Mouse (Mus musculus) limb, embryonic 14.5 days (tissue): ENCODE results near the gene Map3k19. TPM values are rescaled to one million over a fixed set of nuclear protein-coding genes. Genes with fewer than 3 reads are reported as not detected.
A peak's percentile ranks its signal among the peaks of the same experiment; 100 is the strongest.

ENCODE experiments used
- ATAC-seq: fragments of 200-750 bp; cut with Nextera tagmentation; 2 replicates; pipeline ENCODE4 v1.8.0; 2017; ENCODE audit warnings: low read depth, moderate number of reproducible peaks, moderate TSS enrichment; ENCODE audit not compliant: low FRiP score
- DNase-seq: peaks from one replicate; pipeline ENCODE4 v3.0.0-alpha.2; 2015; ENCODE audit warnings: low spot score
- H3K27ac ChIP-seq: fragments of 300-500 bp; sonication (generic); replicated peaks from 2 replicates; pipeline ENCODE4 v1.5.1; 2014; ENCODE audit warnings: low read depth, mild to moderate bottlenecking, low read length, moderate library complexity, mixed read lengths
- H3K27me3 ChIP-seq: fragments of 300-500 bp; sonication (generic); 2 replicates; pipeline ENCODE4 v1.6.1; 2014; ENCODE audit warnings: low read length, mixed read lengths; ENCODE audit not compliant: control insufficient read depth, insufficient read depth
- H3K36me3 ChIP-seq: fragments of 300-500 bp; sonication (generic); 2 replicates; pipeline ENCODE4 v1.6.1; 2014; ENCODE audit warnings: mild to moderate bottlenecking, low read length, moderate library complexity, mixed read lengths; ENCODE audit not compliant: control insufficient read depth, insufficient read depth
- H3K4me1 ChIP-seq: fragments of 300-500 bp; sonication (generic); 2 replicates; pipeline ENCODE4 v1.6.1; 2014; ENCODE audit warnings: antibody characterized with exemption, low read length, mixed read lengths; ENCODE audit not compliant: control insufficient read depth, insufficient read depth
- H3K4me2 ChIP-seq: fragments of 300-500 bp; sonication (generic); replicated peaks from 2 replicates; pipeline ENCODE4 v1.6.1; 2014; ENCODE audit warnings: low read depth, mild to moderate bottlenecking, low read length, moderate library complexity; ENCODE audit not compliant: severe bottlenecking
- H3K4me3 ChIP-seq: fragments of 300-500 bp; sonication (generic); replicated peaks from 2 replicates; pipeline ENCODE4 v1.5.1; 2014; ENCODE audit warnings: low read length
- H3K9ac ChIP-seq: fragments of 300-500 bp; sonication (generic); 2 replicates; pipeline ENCODE4 v1.6.1; 2014; ENCODE audit warnings: mild to moderate bottlenecking, low read depth, low read length, moderate library complexity; ENCODE audit not compliant: severe bottlenecking
- H3K9me3 ChIP-seq: fragments of 300-500 bp; sonication (generic); 2 replicates; pipeline ENCODE4 v1.6.1; 2016; ENCODE audit warnings: low read length; ENCODE audit not compliant: control insufficient read depth
- POLR2A ChIP-seq: fragments of 200-500 bp; IDR thresholded peaks from 2 replicates; pipeline ENCODE4 v1.8.0; 2012; ENCODE audit warnings: inconsistent platforms, mild to moderate bottlenecking, moderate library complexity, borderline replicate concordance; ENCODE audit not compliant: insufficient read depth, insufficient read length; ENCODE audit errors: extremely low read depth
- WGBS: fragments of 180-500 bp; shearing (Covaris S2); extraction: QIAGEN DNeasy Blood & Tissue Kit; methylation state at CpG from one replicate; pipeline ENCODE4 v1.1.7; 2014; 5-methylcytosine and 5-hydroxymethylcytosine counted together
- polyA plus RNA-seq, 2 experiments: library from polyadenylated mRNA; depleted of rRNA in 1 of 2; stranded (reverse) in 1 of 2; unstranded in 1 of 2; fragments of >200 nt; fragmentation: Nextera tagmentation in 1 of 2; extraction: Ambion mirVana in 1 of 2; gene quantifications; 2 replicates each; pipeline versions ENCODE4 v1.2.1 to v1.2.3; 2012 to 2014

Gene Map3k19
- polyA plus RNA-seq, 2 experiments, result not detected

GRCm38 (mm10) chr1:127776246-127776645 is 78.6 kb downstream of the Map3k19 start:
- H3K27ac ChIP-seq, result no peak overlapping the region
- TF ChIP-seq POLR2A, result no peak
- ATAC-seq (no peak), DNase-seq (no peak)
- no peak overlapping the region for H3K4me3 ChIP-seq
- H3K9ac ChIP-seq, result no peak overlapping the region
- H3K27me3 ChIP-seq, result no peaks in the 10 kb centered on the region
- H3K4me1 ChIP-seq, result peaks cover 13% of the 10 kb centered on the region
- peak overlapping the region; percentile 13; the same call in 1 of the 2 replicates for H3K4me2 ChIP-seq
- H3K36me3 ChIP-seq, result 0 out of 2 replicates have a peak, but pooled peaks cover 8% of the 10 kb centered on the region
- no peaks in the 10 kb centered on the region for H3K9me3 ChIP-seq
- 70% methylated on average over 6 of the region's 6 CpGs for WGBS

- no peak overlapping the region for H3K27ac ChIP-seq
- 0 out of 2 replicates have a peak, but pooled peaks cover 8% of the 10 kb centered on the region for H3K36me3 ChIP-seq
- ATAC-seq, result no peak
- 9% methylated on average over 10 of the region's 10 CpGs for WGBS
- H3K27me3 ChIP-seq, result no peaks in the 10 kb centered on the region
- H3K9me3 ChIP-seq, result no peaks in the 10 kb centered on the region
- H3K4me1 ChIP-seq, result peaks cover 13% of the 10 kb centered on the region
- peak overlapping the region; percentile 75 for H3K4me2 ChIP-seq
- DNase-seq, result no peak
- H3K4me3 ChIP-seq, result peak overlapping the region; percentile 67
- peak overlapping the region; percentile 88 for H3K9ac ChIP-seq
- no peak for TF ChIP-seq POLR2A
Measured at GRCm38 (mm10) chr1:127775206-127775720, 79.6 kb downstream of the Map3k19 start.

- Histone ChIP-seq H3K27ac (peak overlapping the region; percentile 92), H3K9ac (peak overlapping the region; percentile 88), H3K4me1 (peaks cover 13% of the 10 kb centered on the region), H3K4me3 (peak overlapping the region; percentile 67), H3K27me3 (no peaks in the 10 kb centered on the region), H3K9me3 (no peaks in the 10 kb centered on the region), H3K36me3 (0 out of 2 replicates have a peak, but pooled peaks cover 8% of the 10 kb centered on the region), H3K4me2 (peak overlapping the region; percentile 75)
- WGBS, result under 1% methylated on average over 31 of the region's 31 CpGs
- ATAC-seq (peak; percentile 31), DNase-seq (peak; percentile 41)
- TF ChIP-seq POLR2A, result no peak
Measured at GRCm38 (mm10) chr1:127774501-127774880, 80.3 kb downstream of the Map3k19 start.

GRCm38 (mm10) chr1:127773803-127774500 is 80.9 kb downstream of the Map3k19 start, which contains the start of gene Ccnt2:
Ccnt2 (plus strand) TSS chr1:127774164.
- H3K9ac ChIP-seq, result peak within 1 kb of the TSS; percentile 88
- peaks cover 13% of the 10 kb centered on the region for H3K4me1 ChIP-seq
- peak within 1 kb of the TSS; percentile 82 for H3K4me2 ChIP-seq
- DNase-seq, result peak; percentile 99
- peak; percentile 82; the same call in 1 of the 2 replicates for TF ChIP-seq POLR2A
- H3K27me3 ChIP-seq, result no peaks in the 10 kb centered on the region
- peak within 1 kb of the TSS; percentile 92 for H3K27ac ChIP-seq
- H3K4me3 ChIP-seq, result peak within 1 kb of the TSS; percentile 67
- H3K36me3 ChIP-seq, result 0 out of 2 replicates have a peak, but pooled peaks cover 4% of the 10 kb centered on the region
- no peaks in the 10 kb centered on the region for H3K9me3 ChIP-seq
- ATAC-seq, result peak; percentile 98
- WGBS, result 0% methylated on average over 51 of the region's 63 CpGs

DNA sequence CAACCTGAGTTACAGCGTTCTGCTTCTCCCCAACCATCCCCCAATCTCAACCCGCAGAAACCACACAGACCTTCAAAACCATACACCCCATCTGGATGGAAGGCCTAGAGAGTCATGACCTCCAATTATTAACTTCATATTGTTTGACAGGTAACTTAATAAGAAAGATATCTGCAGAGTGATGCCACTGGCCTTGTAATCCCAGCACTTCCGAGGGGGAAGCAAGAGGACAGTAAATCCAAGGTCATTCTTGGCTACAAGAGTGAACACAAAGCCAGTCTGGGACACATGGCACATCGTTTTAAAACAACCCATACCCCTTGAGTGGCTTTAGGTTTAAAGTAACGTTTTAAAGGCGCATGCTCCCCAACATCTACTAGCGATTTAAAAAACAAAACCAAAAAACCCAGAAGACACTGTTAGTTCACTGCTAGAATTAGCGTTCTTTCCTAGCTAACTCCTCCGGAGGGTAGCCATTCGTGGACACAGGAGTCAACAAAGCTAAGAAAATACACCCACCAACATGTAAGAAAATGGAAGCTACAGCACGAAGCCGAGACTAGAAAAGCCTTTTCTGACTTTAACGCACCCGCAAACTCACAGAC is 81.5 kb downstream of the Map3k19 start:
- H3K27ac ChIP-seq, result peak overlapping the region; percentile 45
- 0 out of 2 replicates have a peak, but pooled peaks have one; percentile 67 for TF ChIP-seq POLR2A
- 2% methylated on average over 14 of the region's 14 CpGs for WGBS
- H3K4me2 ChIP-seq, result peak overlapping the region; percentile 82
- ATAC-seq, result peak; percentile 28
- peak overlapping the region; percentile 67 for H3K4me3 ChIP-seq
- H3K36me3 ChIP-seq, result no peaks in the 10 kb centered on the region
- H3K9me3 ChIP-seq, result no peaks in the 10 kb centered on the region
- H3K9ac ChIP-seq, result peak overlapping the region; percentile 55
- peaks cover 13% of the 10 kb centered on the region for H3K4me1 ChIP-seq
- DNase-seq, result no peak
- H3K27me3 ChIP-seq, result no peaks in the 10 kb centered on the region
